Mouse (Mus musculus) intestine, postnatal 0 days (tissue): ENCODE measurements around the gene Coq10a. TPM values are rescaled to one million over a fixed set of nuclear protein-coding genes. Genes with fewer than 3 reads are reported as not detected.

ENCODE experiments used
- ATAC-seq: fragments of 200-750 bp; cut with Nextera tagmentation; 2 replicates; pipeline ENCODE4 v1.8.0; 2017; ENCODE audit warnings: mild to moderate bottlenecking, moderate TSS enrichment, moderate library complexity
- H3K27ac ChIP-seq: fragments of 300-500 bp; sonication (generic); 2 replicates; pipeline ENCODE4 v1.5.1; 2014; ENCODE audit warnings: mild to moderate bottlenecking, low read depth, low read length, moderate library complexity
- H3K27me3 ChIP-seq: fragments of 300-500 bp; sonication (generic); replicated peaks from 2 replicates; pipeline ENCODE4 v1.6.1; 2014; ENCODE audit warnings: low read length, mixed read lengths; ENCODE audit not compliant: control insufficient read depth, insufficient read depth
- H3K36me3 ChIP-seq: fragments of 300-500 bp; sonication (generic); 2 replicates; pipeline ENCODE4 v1.6.1; 2014; ENCODE audit warnings: mild to moderate bottlenecking, moderate library complexity; ENCODE audit not compliant: control insufficient read depth, insufficient read depth
- H3K4me1 ChIP-seq: fragments of 300-500 bp; sonication (generic); replicated peaks from 2 replicates; pipeline ENCODE4 v1.6.1; 2014; ENCODE audit warnings: antibody characterized with exemption, low read length, mixed read lengths; ENCODE audit not compliant: control insufficient read depth, insufficient read depth
- H3K4me2 ChIP-seq: fragments of 300-500 bp; sonication (generic); replicated peaks from 2 replicates; pipeline ENCODE4 v1.6.1; 2014; ENCODE audit warnings: low read depth, mild to moderate bottlenecking, moderate library complexity
- H3K4me3 ChIP-seq: fragments of 300-500 bp; sonication (generic); 2 replicates; pipeline ENCODE4 v1.5.1; 2014; ENCODE audit warnings: low read depth, low read length
- H3K9ac ChIP-seq: fragments of 300-500 bp; sonication (generic); 2 replicates; pipeline ENCODE4 v1.6.1; 2014; ENCODE audit warnings: mild to moderate bottlenecking, low read depth, low read length
- H3K9me3 ChIP-seq: fragments of 300-500 bp; sonication (generic); 2 replicates; pipeline ENCODE4 v1.6.1; 2016; ENCODE audit warnings: mixed run types; ENCODE audit not compliant: control insufficient read depth
- CTCF ChIP-seq: sonication (generic); IDR thresholded peaks from 2 replicates; pipeline ENCODE4 v1.5.1; 2016; ENCODE audit warnings: low read depth, mild to moderate bottlenecking, control low read depth, antibody characterized with exemption, moderate library complexity
- WGBS: fragments of 180-500 bp; shearing (Covaris S2); extraction: QIAGEN DNeasy Blood & Tissue Kit; methylation state at CpG from one replicate; pipeline ENCODE4 v1.1.7; 2014; 5-methylcytosine and 5-hydroxymethylcytosine counted together
- polyA plus RNA-seq: library from polyadenylated mRNA; unstranded; fragments of >200 nt; fragmentation: Nextera tagmentation; extraction: Ambion mirVana; gene quantifications from 2 replicates; pipeline ENCODE4 v1.2.1, GENCODE M21; 2015

Coq10a gene
- polyA plus RNA-seq, result 21.1 and 22.3 TPM in 2 replicates

- Histone ChIP-seq H3K36me3 (no peaks in the 10 kb centered on the region; the same call in 1 of the 2 replicates), H3K4me1 (peaks cover 9% of the 10 kb centered on the region; the same call in 1 of the 2 replicates), H3K9ac (peak within 1 kb of the TSS; percentile 63), H3K27ac (peak within 1 kb of the TSS; percentile 92), H3K27me3 (no peaks in the 10 kb centered on the region), H3K9me3 (no peaks in the 10 kb centered on the region), H3K4me2 (peak within 1 kb of the TSS; percentile 88), H3K4me3 (peak within 1 kb of the TSS; percentile 67)
- under 1% methylated on average over 83 of the region's 87 CpGs for WGBS
- peak; percentile 5; the same call in 1 of the 2 replicates for TF ChIP-seq CTCF
- ATAC-seq, result peak; percentile 84
These were observed at the start of gene Coq10a for GRCm38 (mm10) chr10:128368402-128369217. Gene Coq10a, minus strand, starts transcription at chr10:128368997.

GRCm38 (mm10) chr10:128414848-128415247 lies 46.1 kb upstream of the Coq10a start:
- Histone ChIP-seq H3K27me3 (no peaks in the 10 kb centered on the region), H3K9ac (no peak overlapping the region; the same call in 1 of the 2 replicates), H3K27ac (peak overlapping the region; percentile 74), H3K9me3 (no peaks in the 10 kb centered on the region), H3K4me1 (peaks cover 4% of the 10 kb centered on the region; the same call in 1 of the 2 replicates), H3K4me3 (no peak overlapping the region), H3K36me3 (peaks cover 36% of the 10 kb centered on the region), H3K4me2 (peak overlapping the region; percentile 45)
- TF ChIP-seq CTCF, result no peak
- peak; percentile 63 for ATAC-seq
- WGBS, result 40% methylated on average over 5 of the region's 5 CpGs

GRCm38 (mm10) chr10:128413076-128413475 lies 44.3 kb upstream of the Coq10a start:
- no peak for TF ChIP-seq CTCF
- ATAC-seq, result no peak
- Histone ChIP-seq H3K4me1 (peaks cover 4% of the 10 kb centered on the region; the same call in 1 of the 2 replicates), H3K9me3 (no peaks in the 10 kb centered on the region), H3K36me3 (peaks cover 20% of the 10 kb centered on the region), H3K4me2 (peak overlapping the region; percentile 88), H3K27me3 (no peaks in the 10 kb centered on the region), H3K4me3 (0 out of 2 replicates have a peak overlapping the region, but pooled peaks have one; percentile 98), H3K9ac (no peak overlapping the region), H3K27ac (no peak overlapping the region; the same call in 1 of the 2 replicates)
- WGBS, result 43% methylated on average over 1 of the region's 1 CpGs

GRCm38 (mm10) chr10:128412558-128412957 lies 43.8 kb upstream of the Coq10a start:
- 27% methylated on average over 1 of the region's 1 CpGs for WGBS
- ATAC-seq, result no peak
- peak overlapping the region; percentile 93; the same call in 1 of the 2 replicates for H3K27ac ChIP-seq
- H3K4me2 ChIP-seq, result peak overlapping the region; percentile 88
- TF ChIP-seq CTCF, result no peak
- peak overlapping the region; percentile 98 for H3K4me3 ChIP-seq
- peaks cover 22% of the 10 kb centered on the region for H3K36me3 ChIP-seq
- no peaks in the 10 kb centered on the region for H3K9me3 ChIP-seq
- H3K4me1 ChIP-seq, result peaks cover 4% of the 10 kb centered on the region; the same call in 1 of the 2 replicates
- H3K27me3 ChIP-seq, result no peaks in the 10 kb centered on the region
- H3K9ac ChIP-seq, result peak overlapping the region; percentile 82; the same call in 1 of the 2 replicates

GRCm38 (mm10) chr10:128412055-128412381 lies 43.2 kb upstream of the Coq10a start:
- Histone ChIP-seq H3K36me3 (peaks cover 16% of the 10 kb centered on the region), H3K9me3 (no peaks in the 10 kb centered on the region), H3K27me3 (no peaks in the 10 kb centered on the region), H3K4me2 (peak overlapping the region; percentile 88), H3K4me1 (peaks cover 4% of the 10 kb centered on the region; the same call in 1 of the 2 replicates), H3K27ac (peak overlapping the region; percentile 93), H3K9ac (peak overlapping the region; percentile 82), H3K4me3 (peak overlapping the region; percentile 98)
- TF ChIP-seq CTCF, result no peak
- 0% methylated on average over 14 of the region's 14 CpGs for WGBS
- no peak for ATAC-seq

- H3K9ac ChIP-seq, result peak within 1 kb of the TSS; percentile 82
- H3K36me3 ChIP-seq, result peaks cover 14% of the 10 kb centered on the region
- TF ChIP-seq CTCF, result peak; percentile 14; the same call in 1 of the 2 replicates
- under 1% methylated on average over 50 of the region's 50 CpGs for WGBS
- peaks cover 4% of the 10 kb centered on the region; the same call in 1 of the 2 replicates for H3K4me1 ChIP-seq
- H3K27me3 ChIP-seq, result no peaks in the 10 kb centered on the region
- ATAC-seq, result peak; percentile 68
- no peaks in the 10 kb centered on the region for H3K9me3 ChIP-seq
- peak within 1 kb of the TSS; percentile 88 for H3K4me2 ChIP-seq
- H3K27ac ChIP-seq, result peak within 1 kb of the TSS; percentile 93
- H3K4me3 ChIP-seq, result peak within 1 kb of the TSS; percentile 98
These were observed 42.6 kb upstream of the Coq10a start, which contains the start of the genes Nabp2 and Rnf41 for GRCm38 (mm10) chr10:128411211-128412054. Gene Nabp2, minus strand, starts transcription at chr10:128411492. Gene Rnf41, plus strand, starts transcription at chr10:128411657.
